Mouse (Mus musculus): Measurements from ENCODE around the gene Snrpf.

- no peak for TF ChIP-seq CTCF (IDR thresholded peaks at IDR 0.05; ENCODE audit: extremely low read depth, insufficient read length, insufficient replicate concordance, low read depth, low read length)
- TF ChIP-seq POLR2A (IDR thresholded peaks at IDR 0.05; ENCODE audit: low read depth, low read length): no peak
These were observed 21.4 kb upstream of the Snrpf start for GRCm38 (mm10) chr10:93610896-93611295.

All from small intestine, adult 2 months (tissue).